In the genomic region with DNA sequence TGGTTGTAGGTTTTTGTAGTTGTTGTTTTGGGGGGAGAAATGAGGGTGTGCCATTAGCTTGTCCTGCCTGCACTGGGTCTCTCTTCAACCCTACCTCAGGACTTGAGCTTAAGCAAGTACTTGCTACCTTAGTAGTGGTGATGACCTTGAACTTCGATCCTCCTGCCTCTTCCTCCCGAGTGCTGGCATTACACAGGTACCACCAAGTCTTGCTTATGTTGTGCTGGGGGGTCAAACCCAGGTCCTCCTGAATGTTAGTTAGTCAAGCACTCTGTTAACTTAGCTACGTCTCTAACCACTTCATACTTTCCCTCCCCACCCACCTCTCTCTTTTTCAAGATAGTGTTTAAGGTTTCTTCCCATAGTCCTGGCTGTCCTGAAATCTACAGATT, we compare ENCODE assay signal across 10 mouse cellular contexts. TPM values are rescaled to one million over a fixed set of nuclear protein-coding genes. Genes with fewer than 3 reads are reported as not detected.
DNase-seq lines count a peak whose midpoint lies in the region; ATAC-seq and TF ChIP-seq lines count a peak whose summit lies in the region.
"Had no signal": no experiment of that assay in that cellular context is flagged by ENCODE, and none has a peak within 500 bp of the region (broad histone marks: within the 10 kb centered on the region; RNA-seq: fewer than 3 reads in every experiment).

No protein-coding gene starts in this region.

- no peaks in the 10 kb centered on the region for H3K9me3 ChIP-seq in neural tube, embryonic 11.5 days (ENCODE audit: control insufficient read depth, low read length)
- H3K9me3 ChIP-seq in liver, embryonic 12.5 days (replicated peaks): no peaks in the 10 kb centered on the region
- H3K9me3 ChIP-seq in stomach, postnatal 0 days (ENCODE audit: control insufficient read depth, low read length): no peaks in the 10 kb centered on the region
- H3K9me3 ChIP-seq: megakaryocyte, embryonic 14.5 days had no signal

- H3K27me3 ChIP-seq in neural tube, embryonic 11.5 days (ENCODE audit: control insufficient read depth, insufficient read depth, low read length): no peaks in the 10 kb centered on the region
- H3K27me3 ChIP-seq in liver, embryonic 12.5 days (replicated peaks): peaks cover 47% of the 10 kb centered on the region
- no peaks in the 10 kb centered on the region for H3K27me3 ChIP-seq in stomach, postnatal 0 days (ENCODE audit: control insufficient read depth, insufficient read depth, low read length)

- H3K36me3 ChIP-seq in neural tube, embryonic 11.5 days (ENCODE audit: control insufficient read depth, insufficient read depth, low read length): no peaks in the 10 kb centered on the region
- no peaks in the 10 kb centered on the region for H3K36me3 ChIP-seq in liver, embryonic 12.5 days
- no peaks in the 10 kb centered on the region for H3K36me3 ChIP-seq in stomach, postnatal 0 days (ENCODE audit: control insufficient read depth, insufficient read depth, low read length)

- DNase-seq in gastrocnemius, adult 2 months: no peak
- DNase-seq in gastrocnemius, adult 8-10 months (ENCODE audit: low spot score in 2 of 2): no peak
- DNase-seq in neural tube, embryonic 11.5 days (ENCODE audit: low spot score): peak; percentile 19
- DNase-seq in neural tube, embryonic 10.5 days (ENCODE audit: extremely low spot score, low spot score): no peak
- no peak for DNase-seq in stomach, postnatal 0 days (ENCODE audit: low spot score)
- DNase-seq in ovary, postnatal 36 days (ENCODE audit: low spot score): no peak
- DNase-seq in gastrocnemius, postnatal 14 days: no peak
- DNase-seq: cerebellum, adult 9-11 months had no signal

- intact Hi-C loops in gastrocnemius, adult 2 months (cut with DNase I): no loop called here
- intact Hi-C loops in gastrocnemius, postnatal 14 days (cut with DNase I; ENCODE audit: low total_unique reads): no loop called here

- peak overlapping the region; percentile 53 for H3K9ac ChIP-seq in neural tube, embryonic 11.5 days (ENCODE audit: low read length)
- H3K9ac ChIP-seq in liver, embryonic 12.5 days: no peak overlapping the region
- peak overlapping the region; percentile 61; the same call in 1 of the 2 replicates for H3K9ac ChIP-seq in stomach, postnatal 0 days (ENCODE audit: low read length)

- WGBS in neural tube, embryonic 11.5 days: 60% methylated on average over 3 of the region's 3 CpGs
- WGBS in liver, embryonic 12.5 days (ENCODE audit: insufficient replicate concordance): 50% methylated on average over 3 of the region's 3 CpGs
- WGBS in stomach, postnatal 0 days: 78% methylated on average over 3 of the region's 3 CpGs

- TF ChIP-seq EP300 in stomach, postnatal 0 days (optimal IDR thresholded peaks at IDR 0.05): no peak

- 0 out of 2 replicates have a peak, but pooled peaks have one; percentile 6 for ATAC-seq in neural tube, embryonic 11.5 days (ENCODE audit: insufficient read depth, low FRiP score, low TSS enrichment)
- ATAC-seq in liver, embryonic 12.5 days: no peak
- ATAC-seq in stomach, postnatal 0 days (ENCODE audit: low FRiP score, low TSS enrichment): no peak

- peak overlapping the region; percentile 61 for H3K4me3 ChIP-seq in gastrocnemius, adult 2 months
- H3K4me3 ChIP-seq in neural tube, embryonic 11.5 days (ENCODE audit: low read depth, low read length): peak overlapping the region; percentile 17
- peak overlapping the region; percentile 37 for H3K4me3 ChIP-seq in liver, embryonic 12.5 days
- H3K4me3 ChIP-seq in stomach, postnatal 0 days (ENCODE audit: low read depth, low read length): peak overlapping the region; percentile 22; the same call in 1 of the 2 replicates

- H3K4me2 ChIP-seq in neural tube, embryonic 11.5 days (ENCODE audit: low read depth): peak overlapping the region; percentile 38
- peak overlapping the region; percentile 61 for H3K4me2 ChIP-seq in liver, embryonic 12.5 days
- peak overlapping the region; percentile 50 for H3K4me2 ChIP-seq in stomach, postnatal 0 days (replicated peaks; ENCODE audit: low read depth)

- no peak for TF ChIP-seq CTCF in gastrocnemius, adult 2 months (IDR thresholded peaks at IDR 0.05)
- no peak for TF ChIP-seq CTCF in stomach, postnatal 0 days (IDR thresholded peaks at IDR 0.05; ENCODE audit: low read depth)

- H3K4me1 ChIP-seq in neural tube, embryonic 11.5 days (ENCODE audit: control insufficient read depth, insufficient read depth, low read length): peaks cover 17% of the 10 kb centered on the region; the same call in 1 of the 2 replicates
- peaks cover 34% of the 10 kb centered on the region for H3K4me1 ChIP-seq in liver, embryonic 12.5 days
- peaks cover 9% of the 10 kb centered on the region for H3K4me1 ChIP-seq in stomach, postnatal 0 days (replicated peaks; ENCODE audit: control insufficient read depth, insufficient read depth)

- H3K27ac ChIP-seq in gastrocnemius, adult 2 months: peak overlapping the region; percentile 89
- no peak overlapping the region for H3K27ac ChIP-seq in neural tube, embryonic 11.5 days (ENCODE audit: low read depth, low read length)
- H3K27ac ChIP-seq in liver, embryonic 12.5 days: no peak overlapping the region
- 0 out of 2 replicates have a peak overlapping the region, but pooled peaks have one; percentile 13 for H3K27ac ChIP-seq in stomach, postnatal 0 days (replicated peaks)

RNA-seq across cellular contexts. Expression of a gene that starts 11.7 kb away (rescaled TPM):
- total RNA-seq in gastrocnemius, adult 2 months (2021): 10 to 100 TPM in 1 of 2 experiments, 1 to 10 TPM in 1; 6.7 to 26.8 TPM
- 10 to 100 TPM in 1 of 4 experiments, 1 to 10 TPM in 3; 6.7 to 16.6 (median 8.4) TPM for total RNA-seq in gastrocnemius, adult 8-10 months (2022)
- 116 and 129 TPM in 2 replicates for polyA plus RNA-seq in neural tube, embryonic 11.5 days (2014; fragmentation: Nextera tagmentation; extraction: Ambion mirVana)
- 28.1 and 30.6 TPM in 2 replicates for polyA plus RNA-seq in liver, embryonic 12.5 days (2016; fragmentation: Nextera tagmentation; extraction: Ambion mirVana)
- polyA plus RNA-seq in stomach, postnatal 0 days (2015; fragmentation: Nextera tagmentation; extraction: Ambion mirVana): 191 and 228 TPM in 2 replicates
- total RNA-seq in gastrocnemius, postnatal 14 days (2021): 10 to 100 TPM; 12.5 to 17.3 TPM

RNA-seq across cellular contexts. Expression of a gene that starts 29.6 kb away (rescaled TPM):
- total RNA-seq in gastrocnemius, adult 2 months (2021): 1 to 10 TPM; 2.0 to 4.2 TPM
- total RNA-seq in gastrocnemius, adult 8-10 months (2022): 1 to 10 TPM; 1.4 to 3.1 (median 2.0) TPM
- 3.5 and 4.6 TPM in 2 replicates for polyA plus RNA-seq in neural tube, embryonic 11.5 days (2014; fragmentation: Nextera tagmentation; extraction: Ambion mirVana)
- 2.5 and 3.4 TPM in 2 replicates for polyA plus RNA-seq in liver, embryonic 12.5 days (2016; fragmentation: Nextera tagmentation; extraction: Ambion mirVana)
- polyA plus RNA-seq in stomach, postnatal 0 days (2015; fragmentation: Nextera tagmentation; extraction: Ambion mirVana): 9.8 and 10.6 TPM in 2 replicates
- 1 to 10 TPM; 5.9 to 6.0 TPM for total RNA-seq in gastrocnemius, postnatal 14 days (2021)

RNA-seq across cellular contexts. Expression of a gene that starts 37.5 kb away (rescaled TPM):
- 10 to 100 TPM; 11.1 to 12.8 TPM for total RNA-seq in gastrocnemius, adult 2 months (2021)
- total RNA-seq in gastrocnemius, adult 8-10 months (2022): 10 to 100 TPM; 10.2 to 12.8 (median 11.9) TPM
- polyA plus RNA-seq in neural tube, embryonic 11.5 days (2014; fragmentation: Nextera tagmentation; extraction: Ambion mirVana): 39.1 and 40.6 TPM in 2 replicates
- polyA plus RNA-seq in liver, embryonic 12.5 days (2016; fragmentation: Nextera tagmentation; extraction: Ambion mirVana): 26.4 and 27.2 TPM in 2 replicates
- polyA plus RNA-seq in stomach, postnatal 0 days (2015; fragmentation: Nextera tagmentation; extraction: Ambion mirVana): 22.9 and 23.4 TPM in 2 replicates
- total RNA-seq in gastrocnemius, postnatal 14 days (2021): 10 to 100 TPM; 11.9 to 13.8 TPM

RNA-seq across cellular contexts. Expression of a gene that starts 55.1 kb away (rescaled TPM):
- 10 to 100 TPM; 32.6 to 37.3 TPM for total RNA-seq in gastrocnemius, adult 2 months (2021)
- 10 to 100 TPM; 25.7 to 34.6 (median 28.7) TPM for total RNA-seq in gastrocnemius, adult 8-10 months (2022)
- 123 TPM in 2 replicates for polyA plus RNA-seq in neural tube, embryonic 11.5 days (2014; fragmentation: Nextera tagmentation; extraction: Ambion mirVana)
- 57.5 and 59.1 TPM in 2 replicates for polyA plus RNA-seq in liver, embryonic 12.5 days (2016; fragmentation: Nextera tagmentation; extraction: Ambion mirVana)
- 110 and 121 TPM in 2 replicates for polyA plus RNA-seq in stomach, postnatal 0 days (2015; fragmentation: Nextera tagmentation; extraction: Ambion mirVana)
- 10 to 100 TPM; 45.8 to 49.1 TPM for total RNA-seq in gastrocnemius, postnatal 14 days (2021)

Comparison
In these comparisons a context has a peak if more than half of its experiments do, and no peak if none do; other contexts are left out.
1. H3K27ac ChIP-seq: peak in gastrocnemius, adult 2 months (single experiment) and stomach, postnatal 0 days (single experiment); none in neural tube, embryonic 11.5 days (single experiment) and liver, embryonic 12.5 days (single experiment).
2. Peak in every context shown above with its lines, with median percentiles within 50 percentile points of each other: H3K4me3 ChIP-seq and H3K4me2 ChIP-seq.